Mouse (Mus musculus): ENCODE measurements at regions not wholly inside any gene's neighbourhood (a gene's known extent, or its start where the extent isn't known, plus 50 kb on each side); places are given as distances from the start of the nearest gene placed in this dataset.

DNA sequence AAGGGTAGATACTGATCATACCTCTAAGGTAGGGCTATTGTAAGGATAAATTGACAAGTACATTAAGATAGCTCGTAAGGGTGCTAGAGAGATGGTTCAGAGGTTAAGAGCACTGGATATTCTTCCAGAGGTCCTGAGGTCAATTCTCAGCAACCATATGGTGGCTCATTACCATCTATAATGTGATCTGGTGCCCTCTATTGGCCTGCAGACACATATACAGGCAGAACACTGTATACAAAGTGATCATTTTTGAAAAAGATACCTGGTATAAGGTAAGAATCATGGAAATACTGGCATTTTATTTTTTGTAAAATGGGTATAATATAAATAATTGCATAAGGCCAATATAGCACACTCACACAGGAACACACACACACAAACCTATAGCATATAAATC, 676.3 kb upstream of the Tenm4 start:
- TF ChIP-seq EP300 (IDR thresholded peaks at IDR 0.05; ENCODE audit: low read depth) (no peak), CTCF (IDR thresholded peaks at IDR 0.05; ENCODE audit: low read depth) (no peak)
